Mouse (Mus musculus): Measurements from ENCODE around the gene Ttyh3.

The Ttyh3 gene

GRCm38 (mm10) chr5:140624961-140625360 is 23.9 kb downstream of the Ttyh3 start:
- no peak for DNase-seq

- no peak for DNase-seq
These were observed 24.6 kb downstream of the Ttyh3 start for GRCm38 (mm10) chr5:140624238-140624637.

- no peak for DNase-seq
These were observed 25.0 kb downstream of the Ttyh3 start for GRCm38 (mm10) chr5:140623791-140624190.

GRCm38 (mm10) chr5:140622978-140623670 is 25.7 kb downstream of the Ttyh3 start:
- no peak for DNase-seq

GRCm38 (mm10) chr5:140621517-140621916 is 27.3 kb downstream of the Ttyh3 start:
- no peak for DNase-seq

GRCm38 (mm10) chr5:140621092-140621491 is 27.7 kb downstream of the Ttyh3 start:
- no peak for DNase-seq

GRCm38 (mm10) chr5:140619895-140620736 is 28.7 kb downstream of the Ttyh3 start:
- no peak for DNase-seq

- DNase-seq = peak; percentile 77 to 87
These were observed 29.6 kb downstream of the Ttyh3 start for GRCm38 (mm10) chr5:140619151-140619771.

GRCm38 (mm10) chr5:140617714-140618113 is 31.1 kb downstream of the Ttyh3 start:
- no peak for DNase-seq

GRCm38 (mm10) chr5:140616691-140617090 is 32.1 kb downstream of the Ttyh3 start:
- DNase-seq = no peak

GRCm38 (mm10) chr5:140616110-140616503 is 32.7 kb downstream of the Ttyh3 start:
- DNase-seq = no peak

- DNase-seq = no peak
These were observed 33.3 kb downstream of the Ttyh3 start for GRCm38 (mm10) chr5:140615321-140616109.

- no peak for DNase-seq
These were observed 34.0 kb downstream of the Ttyh3 start for GRCm38 (mm10) chr5:140614837-140615236.

- no peak for DNase-seq
These were observed 34.7 kb downstream of the Ttyh3 start for GRCm38 (mm10) chr5:140614141-140614540.

GRCm38 (mm10) chr5:140612191-140612590 is 36.6 kb downstream of the Ttyh3 start:
- no peak for DNase-seq

- DNase-seq = no peak
These were observed 37.1 kb downstream of the Ttyh3 start for GRCm38 (mm10) chr5:140611611-140612185.

GRCm38 (mm10) chr5:140611021-140611583 is 37.7 kb downstream of the Ttyh3 start:
- peak; percentile 53 to 75 for DNase-seq

GRCm38 (mm10) chr5:140610273-140611011 is 38.4 kb downstream of the Ttyh3 start:
- DNase-seq = no peak

GRCm38 (mm10) chr5:140609511-140610272 is 39.1 kb downstream of the Ttyh3 start:
- DNase-seq = peak; percentile 43 to 55

GRCm38 (mm10) chr5:140608634-140609015 is 40.2 kb downstream of the Ttyh3 start:
- DNase-seq = no peak

All from cerebellum, postnatal 14 days (tissue).